Mouse (Mus musculus): ENCODE measurements at regions not wholly inside any gene's neighbourhood (a gene's known extent, or its start where the extent isn't known, plus 50 kb on each side); places are given as distances from the start of the nearest gene placed in this dataset.
"Not testable (repeated sequence)": the region's sequence is repeated elsewhere in the genome, so short reads cannot be mapped to it uniquely, and the experiment has no call there.

DNA sequence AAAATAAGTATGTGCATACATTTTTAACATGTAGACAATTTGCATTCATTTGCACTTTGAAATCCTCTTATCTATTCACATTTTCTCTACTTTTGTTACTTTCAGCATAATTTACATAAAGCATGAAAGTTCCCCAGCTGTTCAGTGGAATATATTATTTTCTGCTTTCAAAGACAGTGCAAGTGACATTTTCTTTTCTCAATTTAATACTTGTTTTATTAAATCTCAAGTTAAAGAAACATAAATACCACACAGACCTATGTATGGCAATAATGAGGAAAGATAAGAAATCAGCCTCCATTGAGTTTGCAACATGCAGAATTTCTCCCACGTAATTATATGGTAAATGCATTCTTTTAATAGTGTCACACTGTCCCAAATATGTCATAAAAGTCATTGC lies 1168.1 kb upstream of the Gje1 start:
- intact Hi-C loops (cut with DNase I), result no loop called here

GRCm38 (mm10) chr10:15868063-15868462 lies 1150.0 kb upstream of the Gje1 start:
- intact Hi-C loops (cut with DNase I), result no loop called here

More for the DNA sequence above, 1168.1 kb upstream of the Gje1 start:
- DNase-seq (ENCODE audit: extremely low spot score in 1 of 2, low spot score in 2 of 2), result no peak

GRCm38 (mm10) chr10:15866931-15867330 lies 1148.9 kb upstream of the Gje1 start:
- intact Hi-C loops (cut with DNase I), result no loop called here
- no peak for DNase-seq (ENCODE audit: extremely low spot score in 1 of 2, low spot score in 2 of 2)

More at GRCm38 (mm10) chr10:15868063-15868462, 1150.0 kb upstream of the Gje1 start:
- peak in 1 of 2 experiments; percentile 18 for DNase-seq (ENCODE audit: extremely low spot score in 1 of 2, low spot score in 2 of 2)

GRCm38 (mm10) chr10:15841381-15841780 lies 1123.4 kb upstream of the Gje1 start:
- intact Hi-C loops (cut with DNase I), result no loop called here
- DNase-seq (ENCODE audit: extremely low spot score in 1 of 2, low spot score in 2 of 2), result no peak

- intact Hi-C loops (cut with DNase I), result no loop called here
- DNase-seq (ENCODE audit: extremely low spot score in 1 of 2, low spot score in 2 of 2), result no peak
Observed at GRCm38 (mm10) chr10:15832338-15832737, 1114.3 kb upstream of the Gje1 start.

- no peak for DNase-seq (ENCODE audit: extremely low spot score in 1 of 2, low spot score in 2 of 2)
- intact Hi-C loops (cut with DNase I), result no loop called here
Observed at GRCm38 (mm10) chr10:15825457-15825856, 1107.4 kb upstream of the Gje1 start.

- intact Hi-C loops (cut with DNase I), result no loop called here
- DNase-seq (ENCODE audit: extremely low spot score in 1 of 2, low spot score in 2 of 2), result peak in 1 of 2 experiments; percentile 24
Observed at GRCm38 (mm10) chr10:15807271-15807670, 1089.3 kb upstream of the Gje1 start.

- intact Hi-C loops (cut with DNase I), result no loop called here
- no peak for DNase-seq (ENCODE audit: extremely low spot score in 1 of 2, low spot score in 2 of 2)
Observed at GRCm38 (mm10) chr10:15805791-15806190, 1087.8 kb upstream of the Gje1 start.

- intact Hi-C loops (cut with DNase I), result not testable (repeated sequence)
Observed at GRCm38 (mm10) chr10:15793185-15793584, 1075.2 kb upstream of the Gje1 start.

DNA sequence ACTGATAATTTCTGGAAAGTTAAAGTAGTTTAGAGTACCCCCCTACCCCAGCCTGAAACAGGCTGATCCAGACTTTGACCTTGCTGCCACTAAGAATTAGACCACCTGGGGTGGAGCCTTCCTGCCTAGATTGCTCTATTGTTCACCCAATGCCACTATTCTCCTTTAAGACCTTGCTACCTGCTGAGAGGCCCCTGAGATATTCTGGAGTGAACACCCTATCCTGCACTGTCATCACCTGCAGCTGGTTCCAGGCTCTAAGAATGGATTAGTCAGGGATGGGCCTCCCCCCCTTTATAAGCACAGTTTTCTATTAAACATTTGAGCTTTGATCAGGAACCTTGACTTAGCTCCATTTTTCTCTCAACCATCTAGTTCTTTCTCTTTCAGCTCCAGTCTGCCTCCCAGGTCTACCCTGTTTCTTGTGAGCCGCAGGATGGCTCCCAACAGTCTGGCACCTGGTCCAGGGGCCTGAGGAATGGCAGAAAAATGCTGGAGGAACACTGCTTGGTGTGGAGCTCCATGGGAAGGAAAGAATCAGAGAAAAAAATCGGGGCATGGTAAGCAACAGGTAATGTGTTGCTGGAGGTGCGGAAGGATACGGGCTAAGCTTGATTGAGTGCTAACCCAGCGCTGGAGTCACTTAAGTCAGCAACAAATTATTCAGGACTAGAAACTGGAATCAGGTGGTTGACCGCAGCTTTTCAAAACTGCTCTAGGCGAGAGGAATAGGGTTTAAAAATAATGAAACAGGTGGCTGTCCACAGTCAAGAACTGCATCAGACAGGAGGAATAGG lies 1073.7 kb upstream of the Gje1 start:
- no peak for DNase-seq (ENCODE audit: extremely low spot score in 1 of 2, low spot score in 2 of 2)
- intact Hi-C loops (cut with DNase I), result no loop called here

More at GRCm38 (mm10) chr10:15793185-15793584, 1075.2 kb upstream of the Gje1 start:
- not testable (repeated sequence) for DNase-seq (ENCODE audit: extremely low spot score in 1 of 2, low spot score in 2 of 2)

GRCm38 (mm10) chr10:15759983-15760723 lies 1042.1 kb upstream of the Gje1 start:
- intact Hi-C loops (cut with DNase I), result no loop called here
- DNase-seq (ENCODE audit: extremely low spot score in 1 of 2, low spot score in 2 of 2), result peak; percentile 5 to 12

DNA sequence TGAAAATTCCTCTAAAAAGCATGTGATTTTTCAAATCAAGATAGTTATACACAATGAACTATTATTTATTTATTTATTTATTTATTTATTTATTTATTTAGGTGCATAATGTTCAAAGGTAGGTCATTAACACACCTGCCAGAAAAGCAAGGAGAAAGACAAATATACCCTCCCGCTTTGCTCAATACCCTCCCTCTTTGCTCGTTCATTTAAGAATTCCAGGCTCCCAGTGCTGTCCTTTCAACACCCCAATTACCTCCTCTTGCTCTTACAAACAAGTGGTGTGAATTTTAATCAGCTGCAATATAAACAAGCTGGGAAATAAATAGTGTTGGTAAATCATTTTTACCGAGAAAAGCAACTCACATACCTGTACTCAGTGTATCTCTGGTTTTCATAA lies 1041.6 kb upstream of the Gje1 start:
- no peak for DNase-seq (ENCODE audit: extremely low spot score in 1 of 2, low spot score in 2 of 2)
- intact Hi-C loops (cut with DNase I), result no loop called here

DNA sequence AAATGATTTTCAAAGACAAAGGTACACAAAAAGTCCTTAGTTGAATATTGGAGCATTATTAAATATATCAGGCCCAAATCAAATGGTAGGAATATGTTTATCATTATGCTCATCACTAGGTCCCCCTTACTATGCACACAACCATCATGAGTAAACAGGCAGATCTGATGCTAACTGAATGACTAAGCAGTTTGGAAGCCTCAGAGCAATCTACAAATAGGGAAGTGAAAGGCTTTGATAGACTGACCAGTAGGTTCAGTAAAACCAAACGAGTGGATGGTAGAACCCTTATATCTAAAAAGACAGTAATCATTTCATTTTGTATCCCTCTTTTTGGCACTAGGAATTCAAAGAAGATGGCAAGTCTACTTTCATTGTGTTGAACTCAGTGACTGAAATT lies 1039.5 kb upstream of the Gje1 start:
- intact Hi-C loops (cut with DNase I), result no loop called here
- no peak for DNase-seq (ENCODE audit: extremely low spot score in 1 of 2, low spot score in 2 of 2)

GRCm38 (mm10) chr10:15746866-15747265 lies 1028.9 kb upstream of the Gje1 start:
- intact Hi-C loops (cut with DNase I), result no loop called here
- no peak for DNase-seq (ENCODE audit: extremely low spot score in 1 of 2, low spot score in 2 of 2)

GRCm38 (mm10) chr10:15738630-15739029 lies 1020.6 kb upstream of the Gje1 start:
- intact Hi-C loops (cut with DNase I), result no loop called here
- DNase-seq (ENCODE audit: extremely low spot score in 1 of 2, low spot score in 2 of 2), result no peak

- intact Hi-C loops (cut with DNase I), result no loop called here
- DNase-seq (ENCODE audit: extremely low spot score in 1 of 2, low spot score in 2 of 2), result no peak
Observed at GRCm38 (mm10) chr10:15731318-15731717, 1013.3 kb upstream of the Gje1 start.

- no peak for DNase-seq (ENCODE audit: extremely low spot score in 1 of 2, low spot score in 2 of 2)
- intact Hi-C loops (cut with DNase I), result no loop called here
Observed at GRCm38 (mm10) chr10:15697946-15698345, 979.9 kb upstream of the Gje1 start.

GRCm38 (mm10) chr10:15697050-15697449 lies 979.0 kb upstream of the Gje1 start:
- intact Hi-C loops (cut with DNase I), result no loop called here
- DNase-seq (ENCODE audit: extremely low spot score in 1 of 2, low spot score in 2 of 2), result no peak

DNA sequence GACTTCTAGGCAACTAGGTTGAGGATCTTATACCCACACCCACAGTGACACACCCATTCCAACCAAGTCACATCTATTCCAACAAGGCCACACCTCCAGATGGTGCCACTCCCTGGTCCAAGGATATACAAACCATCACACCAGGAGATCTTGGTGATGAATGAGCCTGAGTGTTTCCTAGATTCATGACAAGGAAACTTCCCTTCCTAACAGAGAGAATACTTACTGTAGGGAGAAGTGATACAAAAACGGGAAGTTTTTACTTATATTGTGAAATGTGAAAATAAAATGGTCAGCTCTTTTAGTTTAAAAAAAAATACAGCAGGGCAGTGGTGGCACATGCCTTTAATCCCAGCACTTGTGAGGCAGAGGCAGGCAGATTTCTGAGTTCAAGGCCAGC lies 953.6 kb upstream of the Gje1 start:
- intact Hi-C loops (cut with DNase I); DNase-seq (ENCODE audit: extremely low spot score in 1 of 2, low spot score in 2 of 2): not testable (repeated sequence)
